Comparison of ENCODE assay signal across 19 mouse cellular contexts in genomic region chr5:130177871-130178270, GRCm38 (mm10). TPM values are rescaled to one million over a fixed set of nuclear protein-coding genes. Genes with fewer than 3 reads are reported as not detected.
DNase-seq lines count a peak whose midpoint lies in the region; ATAC-seq and TF ChIP-seq lines count a peak whose summit lies in the region.
"Had no signal": no experiment of that assay in that cellular context is flagged by ENCODE, and none has a peak within 500 bp of the region (broad histone marks: within the 10 kb centered on the region; RNA-seq: fewer than 3 reads in every experiment).

No protein-coding gene starts in this region.

- H3K9ac ChIP-seq in intestine, embryonic 16.5 days (ENCODE audit: low read depth, low read length), result 0 out of 2 replicates have a peak overlapping the region, but pooled peaks have one; percentile 21
- no peak overlapping the region for H3K9ac ChIP-seq in intestine, embryonic 15.5 days
- no peak overlapping the region for H3K9ac ChIP-seq in stomach, embryonic 15.5 days
- no peak overlapping the region for H3K9ac ChIP-seq in stomach, postnatal 0 days (ENCODE audit: low read length)
- H3K9ac ChIP-seq: forebrain, embryonic 12.5 days; heart, embryonic 12.5 days; hindbrain, embryonic 15.5 days; limb, embryonic 13.5 days; midbrain, embryonic 13.5 days had no signal

- H3K4me3 ChIP-seq in intestine, embryonic 16.5 days (ENCODE audit: low read length), result no peak overlapping the region
- H3K4me3 ChIP-seq in intestine, embryonic 15.5 days (replicated peaks), result no peak overlapping the region
- H3K4me3 ChIP-seq in stomach, embryonic 15.5 days (replicated peaks), result no peak overlapping the region
- H3K4me3 ChIP-seq in stomach, postnatal 0 days (ENCODE audit: low read depth, low read length), result no peak overlapping the region
- no peak overlapping the region for H3K4me3 ChIP-seq in limb, embryonic 10.5 days
- H3K4me3 ChIP-seq: forebrain, embryonic 12.5 days; heart, embryonic 12.5 days; hindbrain, embryonic 15.5 days; limb, embryonic 13.5 days; midbrain, embryonic 13.5 days had no signal

- no peaks in the 10 kb centered on the region for H3K9me3 ChIP-seq in intestine, embryonic 16.5 days (ENCODE audit: control insufficient read depth, low read length)
- no peaks in the 10 kb centered on the region for H3K9me3 ChIP-seq in intestine, embryonic 15.5 days
- no peaks in the 10 kb centered on the region for H3K9me3 ChIP-seq in stomach, embryonic 15.5 days
- H3K9me3 ChIP-seq in stomach, postnatal 0 days (ENCODE audit: control insufficient read depth, low read length), result no peaks in the 10 kb centered on the region
- H3K9me3 ChIP-seq in limb, embryonic 10.5 days (replicated peaks), result no peaks in the 10 kb centered on the region
- H3K9me3 ChIP-seq: forebrain, embryonic 12.5 days; heart, embryonic 12.5 days; hindbrain, embryonic 15.5 days; limb, embryonic 13.5 days; midbrain, embryonic 13.5 days had no signal

- WGBS in intestine, embryonic 16.5 days, result 52% methylated on average over 4 of the region's 4 CpGs
- WGBS in intestine, embryonic 15.5 days, result 46% methylated on average over 4 of the region's 4 CpGs
- WGBS in stomach, embryonic 15.5 days, result 40% methylated on average over 4 of the region's 4 CpGs
- 40% methylated on average over 4 of the region's 4 CpGs for WGBS in stomach, postnatal 0 days
- 74% methylated on average over 4 of the region's 4 CpGs for WGBS in limb, embryonic 10.5 days

- no peak overlapping the region for H3K4me2 ChIP-seq in intestine, embryonic 16.5 days (ENCODE audit: low read depth, low read length)
- H3K4me2 ChIP-seq in intestine, embryonic 15.5 days (replicated peaks), result no peak overlapping the region
- no peak overlapping the region for H3K4me2 ChIP-seq in stomach, embryonic 15.5 days
- no peak overlapping the region for H3K4me2 ChIP-seq in stomach, postnatal 0 days (replicated peaks; ENCODE audit: low read depth)
- H3K4me2 ChIP-seq: forebrain, embryonic 12.5 days; heart, embryonic 12.5 days; hindbrain, embryonic 15.5 days; limb, embryonic 13.5 days; midbrain, embryonic 13.5 days had no signal

- H3K36me3 ChIP-seq in intestine, embryonic 16.5 days (ENCODE audit: control insufficient read depth, insufficient read depth, low read length), result no peaks in the 10 kb centered on the region
- no peaks in the 10 kb centered on the region for H3K36me3 ChIP-seq in intestine, embryonic 15.5 days
- no peaks in the 10 kb centered on the region for H3K36me3 ChIP-seq in stomach, embryonic 15.5 days
- no peaks in the 10 kb centered on the region for H3K36me3 ChIP-seq in stomach, postnatal 0 days (ENCODE audit: control insufficient read depth, insufficient read depth, low read length)
- H3K36me3 ChIP-seq in limb, embryonic 10.5 days, result no peaks in the 10 kb centered on the region
- H3K36me3 ChIP-seq: forebrain, embryonic 12.5 days; heart, embryonic 12.5 days; hindbrain, embryonic 15.5 days; limb, embryonic 13.5 days; midbrain, embryonic 13.5 days had no signal

- peaks cover 17% of the 10 kb centered on the region for H3K4me1 ChIP-seq in intestine, embryonic 16.5 days (ENCODE audit: control insufficient read depth, insufficient read depth, low read length)
- H3K4me1 ChIP-seq in intestine, embryonic 15.5 days (replicated peaks), result peaks cover 6% of the 10 kb centered on the region; the same call in 1 of the 2 replicates
- peaks cover 17% of the 10 kb centered on the region; the same call in 1 of the 2 replicates for H3K4me1 ChIP-seq in stomach, embryonic 15.5 days
- H3K4me1 ChIP-seq in stomach, postnatal 0 days (replicated peaks; ENCODE audit: control insufficient read depth, insufficient read depth), result peaks cover 2% of the 10 kb centered on the region
- H3K4me1 ChIP-seq in limb, embryonic 10.5 days, result peaks cover 5% of the 10 kb centered on the region

- H3K27ac ChIP-seq in intestine, embryonic 16.5 days (ENCODE audit: low read length), result no peak overlapping the region
- H3K27ac ChIP-seq in intestine, embryonic 15.5 days, result no peak overlapping the region
- 0 out of 2 replicates have a peak overlapping the region, but pooled peaks have one; percentile 18 for H3K27ac ChIP-seq in stomach, embryonic 15.5 days
- H3K27ac ChIP-seq in stomach, postnatal 0 days (replicated peaks), result no peak overlapping the region
- H3K27ac ChIP-seq in limb, embryonic 10.5 days, result no peak overlapping the region
- H3K27ac ChIP-seq: forebrain, embryonic 12.5 days; hindbrain, embryonic 15.5 days; limb, embryonic 13.5 days; macrophage; midbrain, embryonic 13.5 days had no signal

- TF ChIP-seq CTCF in stomach, postnatal 0 days (IDR thresholded peaks at IDR 0.05; ENCODE audit: low read depth), result no peak

- H3K27me3 ChIP-seq in intestine, embryonic 16.5 days (replicated peaks; ENCODE audit: control insufficient read depth, insufficient read depth, low read length), result no peaks in the 10 kb centered on the region
- no peaks in the 10 kb centered on the region for H3K27me3 ChIP-seq in intestine, embryonic 15.5 days (replicated peaks)
- H3K27me3 ChIP-seq in stomach, embryonic 15.5 days (replicated peaks), result no peaks in the 10 kb centered on the region
- H3K27me3 ChIP-seq in stomach, postnatal 0 days (ENCODE audit: control insufficient read depth, insufficient read depth, low read length), result no peaks in the 10 kb centered on the region
- H3K27me3 ChIP-seq in limb, embryonic 10.5 days (ENCODE audit: low read depth, poor library complexity, severe bottlenecking), result no peaks in the 10 kb centered on the region
- H3K27me3 ChIP-seq: forebrain, embryonic 12.5 days; heart, embryonic 12.5 days; hindbrain, embryonic 15.5 days; limb, embryonic 13.5 days; midbrain, embryonic 13.5 days had no signal

- no peak for ATAC-seq in intestine, embryonic 16.5 days
- no peak for ATAC-seq in intestine, embryonic 15.5 days
- no peak for ATAC-seq in stomach, embryonic 15.5 days (ENCODE audit: insufficient read depth, low FRiP score, low read depth)
- no peak; the same call in 1 of the 2 replicates for ATAC-seq in stomach, postnatal 0 days (ENCODE audit: low FRiP score, low TSS enrichment)
- ATAC-seq: midbrain, embryonic 13.5 days had no signal

- TF ChIP-seq EP300 in stomach, postnatal 0 days (optimal IDR thresholded peaks at IDR 0.05), result no peak

- DNase-seq in stomach, postnatal 0 days (ENCODE audit: low spot score), result no peak
- peak; percentile 45 for DNase-seq in lung, postnatal 10 days
- no peak for DNase-seq in spleen, adult 12 weeks (ENCODE audit: low spot score)
- DNase-seq in limb, embryonic 10.5 days (ENCODE audit: low spot score), result no peak
- DNase-seq in adrenal gland, postnatal 10 days, result no peak
- DNase-seq: adrenal gland, postnatal 14 days; cerebellum, adult 8-10 months; kidney, adult 11 months; kidney, postnatal 25 days; layer of hippocampus, adult 9-11 months had no signal

RNA-seq across cellular contexts. Expression of gene Rabgef1, which starts 6.3 kb away (rescaled TPM):
- polyA plus RNA-seq in intestine, embryonic 16.5 days (2015; fragmentation: Nextera tagmentation; extraction: Ambion mirVana), result 26.1 and 26.8 TPM in 2 replicates
- 22.3 and 26.8 TPM in 2 replicates for polyA plus RNA-seq in intestine, embryonic 15.5 days (2015; fragmentation: Nextera tagmentation; extraction: Ambion mirVana)
- polyA plus RNA-seq in stomach, embryonic 15.5 days (2015; fragmentation: Nextera tagmentation; extraction: Ambion mirVana), result 26.6 and 29.2 TPM in 2 replicates
- polyA plus RNA-seq in stomach, postnatal 0 days (2015; fragmentation: Nextera tagmentation; extraction: Ambion mirVana), result 33.0 and 33.6 TPM in 2 replicates
- polyA plus RNA-seq in limb, embryonic 10.5 days (2016; fragmentation: Nextera tagmentation; extraction: Ambion mirVana), result 21.7 and 22.1 TPM in 2 replicates
- 10 to 100 TPM; 35.6 to 41.5 TPM for total RNA-seq in adrenal gland, postnatal 10 days (2021)

RNA-seq across cellular contexts. Expression of gene Kctd7, which starts 33.2 kb away (rescaled TPM):
- 3.7 and 4.1 TPM in 2 replicates for polyA plus RNA-seq in intestine, embryonic 16.5 days (2015; fragmentation: Nextera tagmentation; extraction: Ambion mirVana)
- polyA plus RNA-seq in intestine, embryonic 15.5 days (2015; fragmentation: Nextera tagmentation; extraction: Ambion mirVana), result 3.8 and 3.9 TPM in 2 replicates
- 4.8 and 5.4 TPM in 2 replicates for polyA plus RNA-seq in stomach, embryonic 15.5 days (2015; fragmentation: Nextera tagmentation; extraction: Ambion mirVana)
- polyA plus RNA-seq in stomach, postnatal 0 days (2015; fragmentation: Nextera tagmentation; extraction: Ambion mirVana), result 2.3 and 2.4 TPM in 2 replicates
- polyA plus RNA-seq in limb, embryonic 10.5 days (2016; fragmentation: Nextera tagmentation; extraction: Ambion mirVana), result 3.4 and 4.7 TPM in 2 replicates
- total RNA-seq in adrenal gland, postnatal 10 days (2021), result 1 to 10 TPM; 5.3 to 8.5 TPM

RNA-seq across cellular contexts. Expression of gene Tmem248, which starts 39.0 kb away (rescaled TPM):
- 27.3 and 28.6 TPM in 2 replicates for polyA plus RNA-seq in intestine, embryonic 16.5 days (2015; fragmentation: Nextera tagmentation; extraction: Ambion mirVana)
- polyA plus RNA-seq in intestine, embryonic 15.5 days (2015; fragmentation: Nextera tagmentation; extraction: Ambion mirVana), result 38.9 and 40.2 TPM in 2 replicates
- 37.3 and 43.1 TPM in 2 replicates for polyA plus RNA-seq in stomach, embryonic 15.5 days (2015; fragmentation: Nextera tagmentation; extraction: Ambion mirVana)
- polyA plus RNA-seq in stomach, postnatal 0 days (2015; fragmentation: Nextera tagmentation; extraction: Ambion mirVana), result 33.2 and 34.4 TPM in 2 replicates
- 40.2 and 40.5 TPM in 2 replicates for polyA plus RNA-seq in limb, embryonic 10.5 days (2016; fragmentation: Nextera tagmentation; extraction: Ambion mirVana)
- total RNA-seq in adrenal gland, postnatal 10 days (2021), result 10 to 100 TPM; 48.6 to 54.3 TPM
